Mouse (Mus musculus): ENCODE results near the gene Thap2.

DNA sequence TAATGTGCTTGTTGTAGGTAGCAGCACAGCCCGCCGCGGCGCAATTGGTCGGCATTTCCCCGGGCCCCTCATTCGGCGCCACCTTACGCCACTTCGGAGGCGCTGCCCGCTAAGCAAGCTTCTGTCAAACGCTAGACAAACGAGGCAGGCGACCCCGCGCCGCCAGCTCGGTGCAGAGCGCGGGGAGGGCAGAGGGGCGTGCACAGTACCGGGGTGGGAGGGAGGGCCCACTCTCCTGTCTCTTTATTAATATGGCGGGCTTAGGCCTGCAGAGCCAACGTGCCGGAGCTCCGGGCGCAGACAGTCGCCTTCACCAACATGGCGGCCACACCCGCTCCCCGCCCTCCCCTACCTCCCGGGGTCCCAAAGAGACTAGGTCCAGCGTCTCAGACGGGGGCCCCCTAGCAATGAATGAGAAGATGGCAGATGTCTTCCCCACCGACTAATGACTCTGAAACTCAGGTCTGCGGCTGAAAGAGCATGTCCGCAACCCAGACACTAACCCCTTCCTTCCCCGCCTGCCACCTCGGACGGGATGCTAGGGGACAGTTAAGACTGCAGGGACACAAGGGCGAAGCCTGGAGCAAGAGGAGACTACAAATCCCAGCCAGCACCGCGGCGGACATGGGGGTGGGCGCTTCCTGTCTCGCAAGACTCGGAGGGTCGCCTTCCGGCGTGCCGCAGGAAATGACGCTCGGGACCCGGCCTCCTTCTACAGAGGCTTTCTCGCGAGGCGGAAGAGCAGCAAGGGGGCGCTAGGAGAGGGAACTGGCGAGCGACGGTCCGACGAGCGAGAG is at the start of gene Thap2, which contains the start of gene Zfc3h1:
- TF ChIP-seq ZNF384 (IDR thresholded peaks at IDR 0.05; ENCODE audit: low read depth, low read length) (no peak), MAFK (IDR thresholded peaks at IDR 0.05; ENCODE audit: insufficient read depth, low read depth, low read length) (no peak), HCFC1 (IDR thresholded peaks at IDR 0.05; ENCODE audit: borderline replicate concordance, insufficient read depth, low read length) (peak; percentile 94), ZC3H11A (IDR thresholded peaks at IDR 0.05; ENCODE audit: borderline replicate concordance, low read depth, low read length) (no peak), CHD2 (IDR thresholded peaks at IDR 0.05; ENCODE audit: low read depth, low read length) (peak; percentile 90)
